Mouse (Mus musculus) ES-Bruce4 (cell line): ENCODE measurements around the gene Fbxo7. TPM values are rescaled to one million over a fixed set of nuclear protein-coding genes. Genes with fewer than 3 reads are reported as not detected.

Experiments used
- H3K27ac ChIP-seq: 2 replicates; pipeline ENCODE4 v1.5.1; 2012; ENCODE audit warnings: low read length, inconsistent platforms; ENCODE audit not compliant: insufficient read depth
- H3K27me3 ChIP-seq: 2 replicates; pipeline ENCODE4 v1.6.1; 2012; ENCODE audit warnings: mild to moderate bottlenecking, low read length, inconsistent platforms; ENCODE audit not compliant: control insufficient read depth, poor library complexity, insufficient read depth, severe bottlenecking
- H3K36me3 ChIP-seq: 2 replicates; pipeline ENCODE4 v1.6.1; 2012; ENCODE audit warnings: inconsistent platforms, mild to moderate bottlenecking, low read length, moderate library complexity; ENCODE audit not compliant: control insufficient read depth, poor library complexity, insufficient read depth, severe bottlenecking
- H3K4me1 ChIP-seq: one replicate; pipeline ENCODE4 v1.8.1; 2011; ENCODE audit warnings: low read length; ENCODE audit not compliant: control insufficient read depth, insufficient read depth
- H3K4me3 ChIP-seq: 2 replicates; pipeline ENCODE4 v1.5.1; 2011; ENCODE audit warnings: low read depth, mild to moderate bottlenecking, low read length
- H3K9ac ChIP-seq: 2 replicates; pipeline ENCODE4 v1.6.1; 2012; ENCODE audit warnings: low read depth, mild to moderate bottlenecking, inconsistent platforms; ENCODE audit not compliant: poor library complexity, severe bottlenecking
- H3K9me3 ChIP-seq: replicated peaks from 2 replicates; pipeline ENCODE4 v1.6.1; 2012; ENCODE audit warnings: mild to moderate bottlenecking, low read length, inconsistent platforms; ENCODE audit not compliant: control insufficient read depth, poor library complexity, insufficient read depth, severe bottlenecking
- CTCF ChIP-seq: IDR thresholded peaks from one replicate; pipeline ENCODE4 v1.8.1; 2011; ENCODE audit warnings: low read depth, low read length
- EP300 ChIP-seq: IDR thresholded peaks from 2 replicates; pipeline ENCODE4 v1.6.1; 2011; ENCODE audit warnings: low read depth, low read length; ENCODE audit not compliant: insufficient read depth
- POLR2A ChIP-seq: IDR thresholded peaks from one replicate; pipeline ENCODE4 v1.8.1; 2011; ENCODE audit warnings: low read length; ENCODE audit not compliant: insufficient read depth
- polyA plus RNA-seq: library from polyadenylated mRNA; stranded (reverse); fragments of >200 nt; gene quantifications from 2 replicates; pipeline ENCODE4 v1.2.4, GENCODE M21; 2011; ENCODE audit warnings: low read depth; ENCODE audit not compliant: missing spikeins, insufficient read depth, insufficient read length

Gene Fbxo7
- polyA plus RNA-seq, 1 experiment, result 20.5 TPM

DNA sequence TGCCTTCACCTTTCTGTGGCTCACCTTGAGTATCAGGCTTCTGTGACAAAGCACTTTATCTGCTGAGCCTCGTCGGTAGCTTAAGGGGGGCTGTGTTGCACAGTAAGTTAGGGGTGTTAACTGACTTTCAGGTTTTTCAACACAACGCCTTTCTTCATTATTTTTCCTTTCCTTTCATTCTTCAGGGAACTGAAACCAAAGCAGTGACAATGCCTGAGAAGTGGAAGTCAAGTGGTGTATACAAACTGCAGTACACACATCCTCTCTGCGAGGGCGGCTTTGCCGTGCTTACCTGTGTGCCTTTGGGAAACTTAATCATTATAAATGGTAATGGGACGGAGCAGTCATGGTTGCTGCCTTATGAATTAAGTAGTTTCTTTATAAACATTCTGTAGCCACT is 9.0 kb downstream of the Fbxo7 start:
- no peaks in the 10 kb centered on the region for H3K4me1 ChIP-seq
- H3K9me3 ChIP-seq, result no peaks in the 10 kb centered on the region
- H3K27ac ChIP-seq, result no peak overlapping the region
- H3K9ac ChIP-seq, result no peak overlapping the region
- peaks cover 24% of the 10 kb centered on the region for H3K36me3 ChIP-seq
- no peak for TF ChIP-seq CTCF
- H3K4me3 ChIP-seq, result no peak overlapping the region
- H3K27me3 ChIP-seq, result no peaks in the 10 kb centered on the region

- Histone ChIP-seq H3K9me3 (no peaks in the 10 kb centered on the region), H3K36me3 (peaks cover 24% of the 10 kb centered on the region), H3K27me3 (no peaks in the 10 kb centered on the region), H3K4me1 (no peaks in the 10 kb centered on the region), H3K4me3 (no peak overlapping the region), H3K27ac (no peak overlapping the region), H3K9ac (no peak overlapping the region)
- TF ChIP-seq CTCF (no peak), POLR2A (no peak), EP300 (no peak)
Observed at GRCm38 (mm10) chr10:86032517-86032916, 10.7 kb downstream of the Fbxo7 start.

DNA sequence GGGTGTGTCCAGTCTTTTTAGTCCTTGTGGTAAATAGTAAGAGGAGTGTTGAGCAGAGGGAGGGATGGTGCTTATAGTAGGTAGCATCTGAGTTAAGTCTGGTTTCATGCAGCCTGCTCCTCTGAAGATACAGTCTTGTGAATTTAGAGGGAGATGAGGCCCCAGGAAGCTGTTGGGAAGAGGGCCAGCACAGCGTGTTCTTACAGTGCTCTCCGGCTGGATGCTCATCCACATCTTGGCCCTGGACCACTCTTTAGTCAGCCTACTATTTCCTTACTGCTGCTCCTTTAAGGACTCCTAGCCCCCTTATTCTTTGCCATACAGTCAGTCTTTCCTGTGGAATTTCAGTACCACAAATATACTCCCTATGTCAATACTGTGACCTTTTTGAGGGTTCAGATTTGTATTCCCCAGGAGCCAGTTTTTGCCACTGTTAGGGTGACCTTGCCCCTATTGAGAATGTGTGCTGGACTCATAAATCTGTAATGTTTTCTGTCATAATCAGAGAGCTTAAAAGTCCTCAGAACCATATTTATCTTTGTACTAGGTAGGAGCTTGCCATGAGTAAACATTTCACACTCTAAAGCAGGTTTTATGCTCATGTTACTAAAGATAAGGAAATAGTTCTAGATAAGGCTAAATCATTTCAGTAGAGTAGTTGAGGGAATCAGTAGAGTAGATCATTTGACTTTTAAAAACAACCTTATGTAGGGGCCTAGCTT is 12.4 kb downstream of the Fbxo7 start:
- H3K4me1 ChIP-seq, result no peaks in the 10 kb centered on the region
- no peaks in the 10 kb centered on the region for H3K27me3 ChIP-seq
- no peak overlapping the region for H3K27ac ChIP-seq
- no peak overlapping the region for H3K4me3 ChIP-seq
- no peak overlapping the region for H3K9ac ChIP-seq
- H3K9me3 ChIP-seq, result no peaks in the 10 kb centered on the region
- no peak for TF ChIP-seq CTCF
- no peak for TF ChIP-seq EP300
- TF ChIP-seq POLR2A, result no peak
- peaks cover 23% of the 10 kb centered on the region for H3K36me3 ChIP-seq

DNA sequence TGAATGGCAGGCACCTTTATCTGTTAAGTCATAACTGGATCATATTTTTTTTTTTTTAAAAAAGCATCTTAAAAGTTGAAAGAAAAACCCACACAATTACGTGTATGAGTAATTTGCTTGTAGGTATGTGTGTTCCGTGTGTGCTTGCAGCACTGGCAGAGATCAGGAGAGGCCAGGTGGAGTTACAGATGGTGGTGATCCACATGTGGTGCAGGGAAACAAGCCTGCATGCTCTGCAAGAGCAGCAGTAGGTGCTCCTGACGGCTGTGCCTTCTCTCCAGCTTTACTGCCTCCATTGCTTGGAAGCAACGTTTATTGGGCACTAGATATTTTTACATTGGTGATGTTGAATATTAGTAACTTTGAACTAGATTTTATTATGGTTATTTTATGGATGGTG is 21.9 kb downstream of the Fbxo7 start:
- no peak overlapping the region for H3K27ac ChIP-seq
- H3K9me3 ChIP-seq, result no peaks in the 10 kb centered on the region
- H3K36me3 ChIP-seq, result peaks cover 22% of the 10 kb centered on the region
- H3K4me3 ChIP-seq, result no peak overlapping the region
- no peak overlapping the region for H3K9ac ChIP-seq
- TF ChIP-seq POLR2A, result no peak
- no peak for TF ChIP-seq EP300
- TF ChIP-seq CTCF, result no peak
- H3K27me3 ChIP-seq, result no peaks in the 10 kb centered on the region
- H3K4me1 ChIP-seq, result no peaks in the 10 kb centered on the region

DNA sequence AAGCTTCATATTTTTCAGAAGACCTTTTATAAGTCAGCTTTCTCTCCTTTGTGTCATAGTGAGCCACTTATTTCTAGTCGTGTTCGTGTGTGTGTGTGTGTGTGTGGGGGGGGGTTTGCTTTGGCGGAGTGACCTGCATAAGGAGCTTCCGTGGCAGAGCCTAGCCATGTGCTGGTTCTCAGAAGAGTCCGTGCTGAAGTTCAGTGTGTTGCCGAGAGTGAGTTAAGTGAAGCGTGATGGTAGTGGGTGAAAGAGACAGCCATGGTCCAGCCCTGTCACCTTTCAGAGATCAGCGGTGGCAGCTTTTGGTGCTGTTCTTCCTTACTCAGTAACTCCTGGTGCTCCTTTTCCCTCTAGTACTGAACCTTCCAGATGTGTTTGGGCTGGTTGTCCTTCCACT is 22.3 kb downstream of the Fbxo7 start:
- Histone ChIP-seq H3K27ac (no peak overlapping the region), H3K4me1 (no peaks in the 10 kb centered on the region), H3K9me3 (no peaks in the 10 kb centered on the region), H3K4me3 (no peak overlapping the region), H3K27me3 (no peaks in the 10 kb centered on the region), H3K9ac (no peak overlapping the region), H3K36me3 (peaks cover 20% of the 10 kb centered on the region)
- no peak for TF ChIP-seq CTCF
- TF ChIP-seq EP300, result no peak
- TF ChIP-seq POLR2A, result no peak

DNA sequence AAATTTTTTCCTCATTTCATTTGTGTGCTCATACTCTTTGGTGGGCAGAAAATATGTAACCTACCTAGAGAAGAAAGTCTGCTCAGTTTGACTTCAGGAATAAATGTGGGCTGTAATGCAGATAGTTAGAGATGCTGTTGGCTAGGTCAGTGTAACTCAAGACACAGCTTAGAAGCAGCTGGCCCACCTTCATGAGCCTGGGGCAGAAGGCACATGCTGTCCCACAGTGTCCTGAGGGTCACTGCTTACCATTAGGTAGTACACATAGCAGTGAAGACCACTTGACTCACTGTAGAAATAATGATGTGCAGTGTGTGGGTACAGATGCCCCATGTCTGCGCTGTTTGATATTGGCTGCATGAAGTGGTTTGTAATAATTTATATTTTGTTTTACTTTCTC is 24.6 kb downstream of the Fbxo7 start:
- no peaks in the 10 kb centered on the region for H3K27me3 ChIP-seq
- H3K36me3 ChIP-seq, result peaks cover 20% of the 10 kb centered on the region
- no peak overlapping the region for H3K9ac ChIP-seq
- no peaks in the 10 kb centered on the region for H3K4me1 ChIP-seq
- no peak overlapping the region for H3K27ac ChIP-seq
- TF ChIP-seq EP300 (no peak), POLR2A (no peak), CTCF (no peak)
- no peaks in the 10 kb centered on the region for H3K9me3 ChIP-seq
- H3K4me3 ChIP-seq, result no peak overlapping the region
